Mouse (Mus musculus): ENCODE results near the gene Farp1. TPM values are rescaled to one million over a fixed set of nuclear protein-coding genes. Genes with fewer than 3 reads are reported as not detected.
"Not testable (repeated sequence)": the region's sequence is repeated elsewhere in the genome, so short reads cannot be mapped to it uniquely, and the experiment has no call there.

Gene Farp1
- total RNA-seq, 1 experiment = 8.6 TPM

DNA sequence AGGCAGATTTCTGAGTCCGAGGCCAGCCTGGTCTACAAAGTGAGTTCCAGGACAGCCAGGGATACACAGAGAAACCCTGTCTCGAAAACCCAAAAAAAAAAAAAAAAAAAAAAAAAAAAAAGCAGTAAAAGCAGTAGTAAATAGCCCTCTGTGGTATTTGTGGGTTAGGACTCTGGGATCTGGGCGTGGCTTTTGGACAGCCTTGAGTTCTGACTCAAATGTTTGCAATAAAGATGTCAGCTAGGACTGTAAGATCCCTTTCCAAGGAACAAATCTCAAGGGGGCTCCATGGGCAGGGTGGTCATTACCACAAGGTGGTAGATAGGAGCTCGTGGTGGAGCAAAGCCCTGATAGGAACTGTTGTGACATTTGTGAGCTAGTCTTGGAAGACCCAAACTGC lies 16.0 kb downstream of the Farp1 start:
- H3K4me1 ChIP-seq (ENCODE audit: control insufficient read depth in 2 of 2, insufficient read depth in 2 of 2, low read length in 2 of 2, poor library complexity in 1 of 2) = peaks cover 0 to 14% of the 10 kb centered on the region in 2 experiments; a peak in 2 of 4 replicates
- DNase-seq (ENCODE audit: low read depth, low spot score); H3K9me3 ChIP-seq (ENCODE audit: control insufficient read depth, insufficient read depth, low read depth, low read length); in situ Hi-C loops (cut with MboI; ENCODE audit: low sequenced_read_pairs in 2 of 2, unreplicated experiment in 2 of 2); H3K27ac ChIP-seq (ENCODE audit: insufficient read depth, low read depth, low read length, poor library complexity, severe bottlenecking); H3K9ac ChIP-seq (ENCODE audit: insufficient read depth, low read depth, low read length, poor library complexity, severe bottlenecking); H3K4me3 ChIP-seq (ENCODE audit: insufficient read depth in 1 of 2, low read depth in 1 of 2, low read length in 2 of 2, poor library complexity in 1 of 2, severe bottlenecking in 1 of 2); H3K36me3 ChIP-seq (ENCODE audit: control insufficient read depth, insufficient read depth, low read length, poor library complexity, severe bottlenecking): not testable (repeated sequence)
- 0 out of 2 replicates have a peak, but pooled peaks have one; percentile 26 for TF ChIP-seq ZNF384 (IDR thresholded peaks at IDR 0.05; ENCODE audit: low read depth, low read length)

DNA sequence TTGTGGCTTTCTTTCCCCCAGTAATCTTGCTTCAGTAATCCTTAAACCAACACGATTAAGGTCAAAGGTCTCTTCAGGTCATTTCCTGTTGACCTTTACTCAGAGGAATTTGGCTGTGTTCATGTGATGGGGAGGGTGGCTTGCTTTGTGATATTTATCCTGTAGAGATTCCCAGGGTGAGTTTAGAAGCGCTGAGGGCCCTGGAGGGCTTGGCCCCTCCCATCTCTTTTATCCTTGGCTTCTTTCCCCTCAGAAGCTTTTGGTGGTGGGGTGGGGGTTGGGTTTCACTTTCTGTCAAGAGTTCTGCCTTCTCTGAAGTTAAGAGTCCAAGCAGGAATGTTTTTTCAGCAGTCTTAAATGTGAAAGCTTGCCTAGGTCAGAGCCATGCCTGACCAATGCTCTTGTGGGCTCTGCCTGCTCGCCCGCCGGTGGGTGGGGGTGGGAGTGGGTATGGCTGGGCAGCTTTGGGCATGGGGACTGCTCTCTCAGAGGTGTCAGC lies 18.1 kb downstream of the Farp1 start:
- H3K36me3 ChIP-seq (ENCODE audit: control insufficient read depth, insufficient read depth, low read length, poor library complexity, severe bottlenecking) = no peaks in the 10 kb centered on the region
- peak overlapping the region; percentile 31; the same call in 1 of the 2 replicates for H3K9ac ChIP-seq (ENCODE audit: insufficient read depth, low read depth, low read length, poor library complexity, severe bottlenecking)
- H3K4me3 ChIP-seq (ENCODE audit: insufficient read depth in 1 of 2, low read depth in 1 of 2, low read length in 2 of 2, poor library complexity in 1 of 2, severe bottlenecking in 1 of 2) = no peak overlapping the region
- peak; percentile 65 for DNase-seq (ENCODE audit: low read depth, low spot score)
- peaks cover 0 to 14% of the 10 kb centered on the region in 2 experiments; a peak in 2 of 4 replicates for H3K4me1 ChIP-seq (ENCODE audit: control insufficient read depth in 2 of 2, insufficient read depth in 2 of 2, low read length in 2 of 2, poor library complexity in 1 of 2)
- in situ Hi-C loops (cut with MboI; ENCODE audit: low sequenced_read_pairs in 2 of 2, unreplicated experiment in 2 of 2) = no loop called here
- no peaks in the 10 kb centered on the region for H3K9me3 ChIP-seq (ENCODE audit: control insufficient read depth, insufficient read depth, low read depth, low read length)
- TF ChIP-seq CHD2 (IDR thresholded peaks at IDR 0.05; ENCODE audit: low read depth, low read length) = no peak
- no peak for TF ChIP-seq HCFC1 (IDR thresholded peaks at IDR 0.05; ENCODE audit: borderline replicate concordance, insufficient read depth, low read length)
- TF ChIP-seq MAFK (IDR thresholded peaks at IDR 0.05; ENCODE audit: insufficient read depth, low read depth, low read length) = no peak
- TF ChIP-seq ZNF384 (IDR thresholded peaks at IDR 0.05; ENCODE audit: low read depth, low read length) = no peak
- TF ChIP-seq ZC3H11A (IDR thresholded peaks at IDR 0.05; ENCODE audit: borderline replicate concordance, low read depth, low read length) = no peak
- H3K27ac ChIP-seq (ENCODE audit: insufficient read depth, low read depth, low read length, poor library complexity, severe bottlenecking) = peak overlapping the region; percentile 80; the same call in 1 of the 2 replicates

DNA sequence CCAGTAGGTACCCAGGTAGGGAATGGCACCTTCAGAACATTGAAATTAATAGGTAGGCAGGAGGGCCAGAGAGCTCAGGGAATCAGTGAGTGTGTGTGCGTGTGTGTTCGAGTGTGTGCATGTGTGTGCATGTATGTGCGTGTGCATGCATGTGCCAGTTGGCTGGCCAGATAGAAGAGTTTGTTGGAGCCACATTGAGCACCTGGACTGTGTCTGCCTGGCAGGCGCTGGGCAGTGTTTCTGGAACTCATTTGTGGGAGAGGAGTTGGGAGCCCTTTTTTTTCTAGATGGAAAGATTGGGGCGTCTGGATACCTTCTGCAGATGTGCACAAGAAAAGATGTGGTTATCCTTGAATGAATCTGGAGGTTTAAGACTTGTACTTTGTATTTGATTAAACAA lies 19.1 kb downstream of the Farp1 start:
- TF ChIP-seq MAFK (IDR thresholded peaks at IDR 0.05; ENCODE audit: insufficient read depth, low read depth, low read length) (no peak), ZNF384 (IDR thresholded peaks at IDR 0.05; ENCODE audit: low read depth, low read length) (no peak), ZC3H11A (IDR thresholded peaks at IDR 0.05; ENCODE audit: borderline replicate concordance, low read depth, low read length) (no peak), HCFC1 (IDR thresholded peaks at IDR 0.05; ENCODE audit: borderline replicate concordance, insufficient read depth, low read length) (no peak), CHD2 (IDR thresholded peaks at IDR 0.05; ENCODE audit: low read depth, low read length) (no peak)
- H3K4me1 ChIP-seq (ENCODE audit: control insufficient read depth in 2 of 2, insufficient read depth in 2 of 2, low read length in 2 of 2, poor library complexity in 1 of 2) = peaks cover 0 to 16% of the 10 kb centered on the region in 2 experiments; a peak in 2 of 4 replicates
- no peak overlapping the region for H3K9ac ChIP-seq (ENCODE audit: insufficient read depth, low read depth, low read length, poor library complexity, severe bottlenecking)
- H3K27ac ChIP-seq (ENCODE audit: insufficient read depth, low read depth, low read length, poor library complexity, severe bottlenecking) = no peak overlapping the region; the same call in 1 of the 2 replicates
- no peak for DNase-seq (ENCODE audit: low read depth, low spot score)
- no peaks in the 10 kb centered on the region for H3K36me3 ChIP-seq (ENCODE audit: control insufficient read depth, insufficient read depth, low read length, poor library complexity, severe bottlenecking)
- no peaks in the 10 kb centered on the region for H3K9me3 ChIP-seq (ENCODE audit: control insufficient read depth, insufficient read depth, low read depth, low read length)
- no peak overlapping the region for H3K4me3 ChIP-seq (ENCODE audit: insufficient read depth in 1 of 2, low read depth in 1 of 2, low read length in 2 of 2, poor library complexity in 1 of 2, severe bottlenecking in 1 of 2)
- in situ Hi-C loops (cut with MboI; ENCODE audit: low sequenced_read_pairs in 2 of 2, unreplicated experiment in 2 of 2) = no loop called here

DNA sequence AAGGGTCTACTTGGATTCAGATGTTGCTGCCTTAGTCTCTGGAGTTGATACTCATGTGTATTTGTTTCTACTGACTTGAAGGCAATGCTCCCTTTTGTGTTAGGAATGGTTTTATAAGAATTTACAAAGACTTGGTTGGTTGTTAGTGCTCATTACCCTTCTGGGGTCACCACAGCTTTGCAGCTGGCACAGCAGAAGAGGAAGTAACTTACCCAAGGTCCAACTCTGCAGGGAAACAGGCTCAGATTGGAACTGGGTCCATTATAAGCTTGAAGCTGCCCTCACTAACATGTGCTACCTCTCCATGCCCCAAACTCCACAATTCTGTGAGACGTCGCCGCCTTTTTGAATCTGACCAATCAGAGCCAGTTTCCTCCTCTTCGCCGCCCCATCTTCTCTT lies 22.8 kb downstream of the Farp1 start:
- no peaks in the 10 kb centered on the region for H3K36me3 ChIP-seq (ENCODE audit: control insufficient read depth, insufficient read depth, low read length, poor library complexity, severe bottlenecking)
- no peak overlapping the region for H3K27ac ChIP-seq (ENCODE audit: insufficient read depth, low read depth, low read length, poor library complexity, severe bottlenecking)
- in situ Hi-C loops (cut with MboI; ENCODE audit: low sequenced_read_pairs in 2 of 2, unreplicated experiment in 2 of 2) = no loop called here
- no peak for DNase-seq (ENCODE audit: low read depth, low spot score)
- no peaks in the 10 kb centered on the region for H3K9me3 ChIP-seq (ENCODE audit: control insufficient read depth, insufficient read depth, low read depth, low read length)
- H3K9ac ChIP-seq (ENCODE audit: insufficient read depth, low read depth, low read length, poor library complexity, severe bottlenecking) = no peak overlapping the region
- H3K4me3 ChIP-seq (ENCODE audit: insufficient read depth in 1 of 2, low read depth in 1 of 2, low read length in 2 of 2, poor library complexity in 1 of 2, severe bottlenecking in 1 of 2) = no peak overlapping the region
- H3K4me1 ChIP-seq (ENCODE audit: control insufficient read depth in 2 of 2, insufficient read depth in 2 of 2, low read length in 2 of 2, poor library complexity in 1 of 2) = peaks cover 0 to 16% of the 10 kb centered on the region in 2 experiments; a peak in 2 of 4 replicates
- TF ChIP-seq ZNF384 (IDR thresholded peaks at IDR 0.05; ENCODE audit: low read depth, low read length) = no peak
- TF ChIP-seq CHD2 (IDR thresholded peaks at IDR 0.05; ENCODE audit: low read depth, low read length) = no peak
- no peak for TF ChIP-seq MAFK (IDR thresholded peaks at IDR 0.05; ENCODE audit: insufficient read depth, low read depth, low read length)
- no peak for TF ChIP-seq HCFC1 (IDR thresholded peaks at IDR 0.05; ENCODE audit: borderline replicate concordance, insufficient read depth, low read length)
- no peak for TF ChIP-seq ZC3H11A (IDR thresholded peaks at IDR 0.05; ENCODE audit: borderline replicate concordance, low read depth, low read length)

DNA sequence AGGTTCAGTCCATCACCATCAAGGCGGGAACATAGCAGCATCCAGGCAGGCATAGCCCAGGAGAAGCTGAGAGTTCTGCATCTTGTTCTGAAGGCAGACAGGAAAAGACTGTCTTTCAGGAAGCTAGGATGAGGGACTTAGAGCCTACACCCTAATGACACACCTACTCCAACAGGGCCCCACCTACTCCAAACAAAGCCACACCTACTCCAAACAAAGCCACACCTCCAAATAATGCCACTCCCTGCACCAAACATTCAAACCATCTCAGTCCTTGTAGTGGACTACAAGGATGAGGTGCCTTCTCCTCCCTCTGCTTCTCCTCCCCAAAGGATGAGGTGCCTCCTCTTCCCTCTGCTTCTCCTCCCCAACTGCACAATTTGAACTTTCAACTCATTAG lies 23.5 kb downstream of the Farp1 start:
- in situ Hi-C loops (cut with MboI; ENCODE audit: low sequenced_read_pairs in 2 of 2, unreplicated experiment in 2 of 2) = no loop called here
- no peak for TF ChIP-seq MAFK (IDR thresholded peaks at IDR 0.05; ENCODE audit: insufficient read depth, low read depth, low read length)
- no peak for TF ChIP-seq ZC3H11A (IDR thresholded peaks at IDR 0.05; ENCODE audit: borderline replicate concordance, low read depth, low read length)
- TF ChIP-seq CHD2 (IDR thresholded peaks at IDR 0.05; ENCODE audit: low read depth, low read length) = no peak
- no peak for TF ChIP-seq HCFC1 (IDR thresholded peaks at IDR 0.05; ENCODE audit: borderline replicate concordance, insufficient read depth, low read length)
- TF ChIP-seq ZNF384 (IDR thresholded peaks at IDR 0.05; ENCODE audit: low read depth, low read length) = no peak
- H3K9me3 ChIP-seq (ENCODE audit: control insufficient read depth, insufficient read depth, low read depth, low read length) = no peaks in the 10 kb centered on the region
- no peak overlapping the region for H3K9ac ChIP-seq (ENCODE audit: insufficient read depth, low read depth, low read length, poor library complexity, severe bottlenecking)
- H3K4me3 ChIP-seq (ENCODE audit: insufficient read depth in 1 of 2, low read depth in 1 of 2, low read length in 2 of 2, poor library complexity in 1 of 2, severe bottlenecking in 1 of 2) = no peak overlapping the region
- H3K36me3 ChIP-seq (ENCODE audit: control insufficient read depth, insufficient read depth, low read length, poor library complexity, severe bottlenecking) = no peaks in the 10 kb centered on the region
- peaks cover 0 to 13% of the 10 kb centered on the region in 2 experiments; a peak in 2 of 4 replicates for H3K4me1 ChIP-seq (ENCODE audit: control insufficient read depth in 2 of 2, insufficient read depth in 2 of 2, low read length in 2 of 2, poor library complexity in 1 of 2)
- H3K27ac ChIP-seq (ENCODE audit: insufficient read depth, low read depth, low read length, poor library complexity, severe bottlenecking) = no peak overlapping the region
- DNase-seq (ENCODE audit: low read depth, low spot score) = no peak

Data from ES-E14 (cell line).